Mouse (Mus musculus): ENCODE measurements at regions not wholly inside any gene's neighbourhood (a gene's known extent, or its start where the extent isn't known, plus 50 kb on each side); places are given as distances from the start of the nearest gene placed in this dataset.

DNA sequence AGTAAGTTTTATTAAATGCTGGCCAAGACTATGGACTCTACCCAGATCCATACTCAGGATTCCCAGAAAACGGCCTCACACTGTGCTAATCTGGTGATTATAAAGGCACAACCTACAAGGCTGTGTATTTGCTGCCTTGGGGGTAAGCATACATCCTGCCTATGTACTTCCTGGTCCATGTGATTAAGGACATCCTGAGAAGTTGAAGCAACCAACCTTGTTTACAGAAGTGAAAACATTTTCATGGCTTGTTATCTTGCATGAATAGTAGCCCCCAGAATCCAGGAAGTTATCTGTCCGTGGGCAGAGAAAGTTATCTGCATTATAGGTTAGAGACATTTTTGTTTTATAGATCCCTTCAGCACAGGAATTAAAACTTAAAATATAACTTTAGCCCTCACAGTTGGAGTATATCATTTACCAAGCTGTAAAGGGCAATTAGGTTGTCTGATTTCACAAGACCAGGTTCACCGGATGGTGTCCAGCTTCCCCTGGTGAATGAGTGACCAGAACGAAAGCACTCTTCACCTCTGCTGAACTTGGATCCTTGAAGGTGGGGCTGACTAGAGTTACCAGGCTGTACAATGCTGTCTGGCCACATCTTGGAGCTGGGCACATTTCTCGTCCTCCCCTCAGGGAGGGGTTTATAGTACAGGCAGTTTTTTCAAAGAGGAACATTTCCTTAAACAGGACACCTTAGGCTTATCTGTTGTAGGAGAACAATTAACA lies 90.1 kb upstream of the Tbl1xr1 start:
- TF ChIP-seq POLR2A (IDR thresholded peaks at IDR 0.05; ENCODE audit: borderline replicate concordance, insufficient read depth, low read length): no peak
- no peak for TF ChIP-seq CTCF (IDR thresholded peaks at IDR 0.05; ENCODE audit: borderline replicate concordance, insufficient read depth, low read depth, low read length)
